Comparison of ENCODE assay signal across 8 mouse cellular contexts in the genomic region with DNA sequence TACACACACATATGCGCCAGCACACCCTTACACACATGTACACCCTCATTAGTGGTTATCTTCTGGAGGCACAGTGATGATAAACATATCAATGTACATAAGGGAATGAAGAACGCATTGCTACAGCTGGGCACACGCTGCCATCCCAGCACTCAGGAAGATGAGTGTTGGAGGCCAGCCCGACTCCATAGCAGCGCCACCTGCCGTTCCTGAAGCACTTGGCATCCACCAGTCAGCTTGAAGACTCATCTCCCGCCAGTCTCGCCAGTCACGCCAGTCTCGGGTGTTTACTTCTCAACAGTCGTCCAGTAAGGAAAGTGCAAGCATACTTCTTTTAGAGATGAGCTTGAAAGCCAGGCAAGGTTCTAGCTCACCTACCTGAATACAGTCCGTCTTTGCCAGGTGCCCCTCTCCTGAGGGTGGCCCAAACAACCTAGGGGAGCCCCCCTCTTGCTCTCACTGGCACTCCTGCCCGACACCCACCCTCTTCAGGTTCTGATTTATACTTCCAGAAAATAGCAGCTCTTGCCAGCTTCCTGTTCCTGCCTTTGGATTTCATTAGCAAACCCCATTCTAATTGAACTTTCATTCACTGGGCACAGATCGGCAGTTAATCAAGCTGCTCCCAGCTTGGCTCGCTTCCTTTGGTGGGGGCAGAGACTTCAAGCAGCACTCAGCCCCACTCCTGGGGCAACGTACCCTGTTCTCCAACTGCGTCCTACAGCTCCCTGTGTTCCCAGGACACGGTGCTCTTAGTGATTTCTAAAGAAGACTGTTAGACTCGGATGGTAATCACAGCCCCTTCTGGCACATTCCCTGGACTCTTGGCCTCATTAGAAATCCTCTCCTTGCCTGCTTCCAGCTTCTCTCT.
DNase-seq lines count a peak whose midpoint lies in the region; ATAC-seq and TF ChIP-seq lines count a peak whose summit lies in the region.

No protein-coding gene starts in this region.

- no peaks in the 10 kb centered on the region for H3K36me3 ChIP-seq in heart, adult 2 months (ENCODE audit: control insufficient read depth, insufficient read depth, low read length)
- H3K36me3 ChIP-seq in hindbrain, embryonic 15.5 days: no peaks in the 10 kb centered on the region
- H3K36me3 ChIP-seq in neural tube, embryonic 14.5 days (ENCODE audit: control insufficient read depth, insufficient read depth, low read length): no peaks in the 10 kb centered on the region

- H3K27ac ChIP-seq in heart, adult 2 months: no peak overlapping the region
- H3K27ac ChIP-seq in hindbrain, embryonic 15.5 days (replicated peaks): peak overlapping the region; percentile 62
- no peak overlapping the region for H3K27ac ChIP-seq in neural tube, embryonic 14.5 days (ENCODE audit: low read depth, low read length)

- TF ChIP-seq POLR2A in heart, adult 2 months (IDR thresholded peaks at IDR 0.05; ENCODE audit: insufficient read depth, low read depth, low read length): no peak

- no peak overlapping the region for H3K4me3 ChIP-seq in heart, adult 2 months
- H3K4me3 ChIP-seq in hindbrain, embryonic 15.5 days: no peak overlapping the region
- H3K4me3 ChIP-seq in neural tube, embryonic 14.5 days (ENCODE audit: low read depth, low read length): no peak overlapping the region

- 52% methylated on average over 19 of the region's 19 CpGs for WGBS in heart, adult 2 months
- 40% methylated on average over 19 of the region's 19 CpGs for WGBS in hindbrain, embryonic 15.5 days
- WGBS in neural tube, embryonic 14.5 days: 40% methylated on average over 19 of the region's 19 CpGs

- no peaks in the 10 kb centered on the region for H3K27me3 ChIP-seq in heart, adult 2 months (ENCODE audit: control insufficient read depth, insufficient read depth, low read length)
- no peaks in the 10 kb centered on the region for H3K27me3 ChIP-seq in hindbrain, embryonic 15.5 days
- H3K27me3 ChIP-seq in neural tube, embryonic 14.5 days (ENCODE audit: control insufficient read depth, insufficient read depth, low read length): no peaks in the 10 kb centered on the region

- intact Hi-C loops in heart, adult 2 months (cut with DNase I): no loop called here
- intact Hi-C loops in left cerebral cortex, postnatal 14 days (cut with DNase I): loop anchor here (5.0 to 10.0 kb wide), 2 partner anchors 52 to 145 kb away; partner anchors contain the start of gene Hs3st2

- 0 out of 2 replicates have a peak, but pooled peaks cover 7% of the 10 kb centered on the region for H3K9me3 ChIP-seq in hindbrain, embryonic 15.5 days
- no peaks in the 10 kb centered on the region for H3K9me3 ChIP-seq in neural tube, embryonic 14.5 days (ENCODE audit: control insufficient read depth, low read length)

- TF ChIP-seq CTCF in heart, adult 2 months (IDR thresholded peaks at IDR 0.05): peak; percentile 36

- peak; percentile 87 for ATAC-seq in hindbrain, embryonic 15.5 days (ENCODE audit: low FRiP score, low read depth)
- ATAC-seq in neural tube, embryonic 14.5 days (ENCODE audit: low read depth): peak; percentile 92
- ATAC-seq in monocyte, adult 5-6 weeks (replicated peaks; ENCODE audit: insufficient number of reproducible peaks, low FRiP score, low TSS enrichment, poor library complexity, severe bottlenecking): no peak

- H3K9ac ChIP-seq in heart, adult 2 months (ENCODE audit: low read depth, low read length): no peak overlapping the region
- no peak overlapping the region for H3K9ac ChIP-seq in hindbrain, embryonic 15.5 days
- H3K9ac ChIP-seq in neural tube, embryonic 14.5 days (replicated peaks; ENCODE audit: low read depth, low read length): 0 out of 2 replicates have a peak overlapping the region, but pooled peaks have one; percentile 1

- no peaks in the 10 kb centered on the region for H3K79me2 ChIP-seq in heart, adult 2 months (replicated peaks; ENCODE audit: control insufficient read depth, insufficient read depth, low read length)

- H3K4me2 ChIP-seq in hindbrain, embryonic 15.5 days: peak overlapping the region; percentile 37
- H3K4me2 ChIP-seq in neural tube, embryonic 14.5 days (ENCODE audit: low read depth, low read length): no peak overlapping the region; the same call in 1 of the 2 replicates

- no peak for DNase-seq in heart, adult 2 months
- no peak for DNase-seq in heart, adult 8-10 months (ENCODE audit: low spot score)
- DNase-seq in Muller cell, postnatal 12 days (ENCODE audit: inconsistent ontology term): peak; percentile 38
- DNase-seq in cerebellum, postnatal 4 days (ENCODE audit: low spot score in 2 of 2): peak; percentile 48 to 79
- peak; percentile 78 to 81 for DNase-seq in left cerebral cortex, postnatal 14 days (ENCODE audit: low spot score in 2 of 2)

- TF ChIP-seq EP300 in heart, adult 2 months (IDR thresholded peaks at IDR 0.05; ENCODE audit: insufficient read depth, low read depth, low read length): no peak

- H3K4me1 ChIP-seq in heart, adult 2 months (ENCODE audit: control insufficient read depth, insufficient read depth, low read length): no peaks in the 10 kb centered on the region
- H3K4me1 ChIP-seq in hindbrain, embryonic 15.5 days (replicated peaks): peaks cover 16% of the 10 kb centered on the region
- H3K4me1 ChIP-seq in neural tube, embryonic 14.5 days (ENCODE audit: control insufficient read depth, insufficient read depth, low read length): 0 out of 2 replicates have a peak, but pooled peaks cover 3% of the 10 kb centered on the region

Comparison
In these comparisons a context has a peak if more than half of its experiments do, and no peak if none do; other contexts are left out.
1. DNase-seq: peak in Muller cell, postnatal 12 days (single experiment), cerebellum, postnatal 4 days (2 of 2) and left cerebral cortex, postnatal 14 days (2 of 2); none in heart, adult 2 months (0 of 2) and heart, adult 8-10 months (single experiment).